Mouse (Mus musculus) T-helper 2 cell (primary cell): ENCODE results near the gene Pbx1.

ENCODE experiments used
- in situ Hi-C: fragments of 300-600 bp; cut with MboI, MseI; formaldehyde crosslinking; loops from one replicate; pipeline ENCODE4 v1.15.1; 2025; ENCODE audit warnings: high pct_unique_total_duplicates

Pbx1 gene

GRCm38 (mm10) chr1:168299928-168300365 lies 132.1 kb downstream of the Pbx1 start:
- in situ Hi-C loops: no loop called here

GRCm38 (mm10) chr1:168299181-168299580 lies 132.9 kb downstream of the Pbx1 start:
- in situ Hi-C loops: no loop called here

GRCm38 (mm10) chr1:168296290-168296689 lies 135.8 kb downstream of the Pbx1 start:
- in situ Hi-C loops: no loop called here

- in situ Hi-C loops: no loop called here
Measured at GRCm38 (mm10) chr1:168295782-168296181, 136.3 kb downstream of the Pbx1 start.

- in situ Hi-C loops: no loop called here
Measured at GRCm38 (mm10) chr1:168293673-168294072, 138.4 kb downstream of the Pbx1 start.

- in situ Hi-C loops: no loop called here
Measured at GRCm38 (mm10) chr1:168292106-168292505, 140.0 kb downstream of the Pbx1 start.

GRCm38 (mm10) chr1:168291643-168292040 lies 140.4 kb downstream of the Pbx1 start:
- in situ Hi-C loops: no loop called here

- in situ Hi-C loops: no loop called here
Measured at GRCm38 (mm10) chr1:168291001-168291642, 140.9 kb downstream of the Pbx1 start.

GRCm38 (mm10) chr1:168290236-168290985 lies 141.7 kb downstream of the Pbx1 start:
- in situ Hi-C loops: no loop called here

- in situ Hi-C loops: no loop called here
Measured at GRCm38 (mm10) chr1:168288891-168289545, 143.1 kb downstream of the Pbx1 start.

GRCm38 (mm10) chr1:168287843-168288591 lies 144.1 kb downstream of the Pbx1 start:
- in situ Hi-C loops: no loop called here

GRCm38 (mm10) chr1:168286862-168287650 lies 145.0 kb downstream of the Pbx1 start:
- in situ Hi-C loops: no loop called here

GRCm38 (mm10) chr1:168284566-168285141 lies 147.4 kb downstream of the Pbx1 start:
- in situ Hi-C loops: no loop called here

GRCm38 (mm10) chr1:168283841-168284565 lies 148.1 kb downstream of the Pbx1 start:
- in situ Hi-C loops: no loop called here

GRCm38 (mm10) chr1:168283421-168283820 lies 148.6 kb downstream of the Pbx1 start:
- in situ Hi-C loops: no loop called here

GRCm38 (mm10) chr1:168275678-168276077 lies 156.4 kb downstream of the Pbx1 start:
- in situ Hi-C loops: no loop called here

- in situ Hi-C loops: no loop called here
Measured at GRCm38 (mm10) chr1:168274296-168274695, 157.8 kb downstream of the Pbx1 start.

GRCm38 (mm10) chr1:168272091-168272490 lies 160.0 kb downstream of the Pbx1 start:
- in situ Hi-C loops: no loop called here

GRCm38 (mm10) chr1:168271207-168271606 lies 160.9 kb downstream of the Pbx1 start:
- in situ Hi-C loops: no loop called here
